Mouse (Mus musculus): ENCODE measurements around the gene Slc35f5.
A peak's percentile ranks its signal among the peaks of the same experiment; 100 is the strongest.

The Slc35f5 gene

GRCm38 (mm10) chr1:125574219-125574618 is 13.8 kb downstream of the Slc35f5 start:
- DNase-seq (ENCODE audit: low read depth, low spot score): peak; percentile 61

- DNase-seq (ENCODE audit: low read depth, low spot score): no peak
Observed at GRCm38 (mm10) chr1:125575458-125576114, 15.2 kb downstream of the Slc35f5 start.

- no peak for DNase-seq (ENCODE audit: low read depth, low spot score)
Observed at GRCm38 (mm10) chr1:125576965-125577364, 16.6 kb downstream of the Slc35f5 start.

GRCm38 (mm10) chr1:125578091-125578490 is 17.7 kb downstream of the Slc35f5 start:
- no peak for DNase-seq (ENCODE audit: low read depth, low spot score)

- DNase-seq (ENCODE audit: low read depth, low spot score): no peak
Observed at GRCm38 (mm10) chr1:125581134-125581533, 20.7 kb downstream of the Slc35f5 start.

GRCm38 (mm10) chr1:125603620-125604019 is 43.2 kb downstream of the Slc35f5 start:
- DNase-seq (ENCODE audit: low read depth, low spot score): peak; percentile 11

GRCm38 (mm10) chr1:125607087-125607803 is 46.9 kb downstream of the Slc35f5 start:
- DNase-seq (ENCODE audit: low read depth, low spot score): peak; percentile 87

GRCm38 (mm10) chr1:125624376-125625076 is 64.1 kb downstream of the Slc35f5 start:
- DNase-seq (ENCODE audit: low read depth, low spot score): no peak

GRCm38 (mm10) chr1:125639501-125640253 is 79.3 kb downstream of the Slc35f5 start:
- no peak for DNase-seq (ENCODE audit: low read depth, low spot score)

- DNase-seq (ENCODE audit: low read depth, low spot score): no peak
Observed at GRCm38 (mm10) chr1:125643643-125644042, 83.2 kb downstream of the Slc35f5 start.

Data from ES-CJ7 (cell line).